Mouse (Mus musculus): ENCODE measurements around the gene Gm20388. TPM values are rescaled to one million over a fixed set of nuclear protein-coding genes. Genes with fewer than 3 reads are reported as not detected.

The Gm20388 gene
- total RNA-seq, 2 experiments from 2014 or later: 5.8 TPM; not detected in 1

DNA sequence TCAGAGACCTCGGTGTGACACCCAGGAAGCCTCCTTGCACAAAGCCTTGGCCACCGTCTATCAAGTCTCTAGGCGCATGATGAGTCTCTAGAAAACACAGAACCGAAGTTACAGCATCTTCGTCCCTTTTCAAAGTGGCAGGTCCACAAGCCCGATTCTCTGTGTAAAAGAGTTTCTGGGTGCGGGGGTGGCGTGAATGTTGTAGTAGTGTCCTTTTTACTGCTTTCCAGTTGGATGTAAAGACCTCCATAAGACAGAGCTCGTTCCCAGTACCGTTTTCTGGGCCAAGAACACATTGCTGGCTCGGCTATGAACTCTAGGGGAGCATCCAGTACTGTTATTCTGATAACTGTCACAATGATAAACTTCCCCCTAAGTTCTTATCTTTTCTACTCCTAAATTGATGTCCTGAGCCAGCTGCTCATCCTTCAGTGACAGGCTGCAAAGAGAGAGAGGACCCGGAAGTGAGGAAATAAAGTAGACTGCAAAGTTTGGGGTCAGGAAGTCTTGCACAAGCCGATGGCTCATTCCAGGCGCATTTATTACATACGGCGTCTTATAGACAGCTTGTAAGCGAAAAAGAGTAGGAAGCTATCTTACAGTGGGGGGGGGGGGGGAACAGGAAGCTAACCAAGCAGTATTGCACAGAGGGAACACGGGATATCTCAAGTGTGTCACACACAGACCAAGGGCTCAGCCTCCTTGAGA lies 1614.6 kb downstream of the Gm20388 start:
- DNase-seq: no peak

DNA sequence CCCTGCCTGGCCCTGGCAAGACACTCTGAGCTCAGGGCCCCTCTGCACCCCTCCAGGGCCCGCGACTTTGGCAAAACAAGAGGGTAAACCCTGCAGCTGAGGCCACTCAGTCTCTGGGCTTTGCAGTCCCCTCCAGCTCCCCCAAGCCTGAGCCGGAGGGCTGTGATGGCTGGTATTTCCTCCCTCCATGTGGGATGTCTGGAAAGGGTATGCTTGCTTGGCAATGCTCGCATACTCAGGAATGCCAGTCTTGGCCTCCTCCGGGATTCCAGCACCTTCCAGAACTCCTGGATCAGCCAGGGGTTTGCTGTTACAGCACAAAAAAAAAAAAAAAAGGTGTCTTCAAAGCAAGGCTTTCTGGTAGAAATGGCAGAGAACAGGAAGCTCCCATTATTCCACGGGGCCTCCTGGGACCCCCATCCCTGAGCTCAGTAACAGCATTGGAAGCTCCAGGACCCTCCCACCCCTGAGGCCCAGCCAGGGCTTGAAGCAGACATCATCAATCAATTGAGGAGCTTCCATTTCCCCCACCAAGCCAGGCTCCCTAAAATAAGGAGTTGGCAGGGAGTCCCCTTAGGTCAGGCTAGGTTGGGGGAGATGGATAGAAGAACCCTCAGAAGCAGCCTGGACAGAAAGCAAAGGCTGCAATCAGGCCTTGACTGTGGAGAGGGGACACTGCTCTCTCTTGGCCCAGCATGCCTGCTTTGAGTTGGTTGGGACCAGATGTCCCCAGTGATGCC lies 1616.3 kb downstream of the Gm20388 start:
- DNase-seq: no peak

GRCm38 (mm10) chr8:121527751-121528150 lies 1617.1 kb downstream of the Gm20388 start:
- no peak for DNase-seq

DNA sequence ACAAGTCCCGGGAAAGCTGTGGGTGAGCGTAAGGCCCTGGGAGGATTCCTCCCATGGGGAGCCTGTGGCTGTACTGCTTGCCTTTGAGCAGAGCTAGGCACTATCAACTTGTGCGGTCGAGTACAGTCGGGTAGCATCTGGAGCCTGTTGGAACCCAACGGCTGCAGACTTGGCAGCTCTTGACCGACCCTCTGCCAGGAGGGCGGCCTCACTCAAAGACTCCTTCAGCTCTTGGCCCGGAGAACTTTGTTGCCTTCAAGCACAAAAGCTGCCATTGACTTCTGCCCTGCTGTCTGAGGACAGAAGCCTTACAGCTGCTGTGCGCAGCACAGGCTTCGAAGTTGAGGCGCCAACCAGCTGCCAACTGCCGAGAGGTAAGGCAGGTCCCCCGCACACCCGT lies 1618.1 kb downstream of the Gm20388 start:
- DNase-seq: peak; percentile 64

- no peak for DNase-seq
Measured at GRCm38 (mm10) chr8:121530639-121531038, 1620.0 kb downstream of the Gm20388 start.

DNA sequence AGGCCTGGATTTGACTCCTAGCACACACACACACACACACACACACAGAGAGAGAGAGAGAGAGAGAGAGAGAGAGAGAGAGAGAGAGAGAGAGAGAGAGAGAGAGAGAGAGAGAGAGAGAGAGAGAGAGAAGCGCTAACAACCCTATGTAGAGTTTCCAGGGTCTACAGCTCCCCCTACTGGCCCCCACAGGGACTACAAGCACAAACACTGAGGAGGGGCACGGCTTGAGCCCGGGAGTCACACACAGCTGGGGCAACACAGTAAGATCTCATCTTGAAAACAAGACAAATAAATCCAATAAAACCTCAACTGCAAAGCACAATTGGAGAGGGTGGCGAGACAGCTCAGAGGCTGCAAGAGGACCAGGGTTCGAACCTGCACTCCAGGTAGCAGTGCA lies 1621.7 kb downstream of the Gm20388 start:
- peak; percentile 65 for DNase-seq

DNA sequence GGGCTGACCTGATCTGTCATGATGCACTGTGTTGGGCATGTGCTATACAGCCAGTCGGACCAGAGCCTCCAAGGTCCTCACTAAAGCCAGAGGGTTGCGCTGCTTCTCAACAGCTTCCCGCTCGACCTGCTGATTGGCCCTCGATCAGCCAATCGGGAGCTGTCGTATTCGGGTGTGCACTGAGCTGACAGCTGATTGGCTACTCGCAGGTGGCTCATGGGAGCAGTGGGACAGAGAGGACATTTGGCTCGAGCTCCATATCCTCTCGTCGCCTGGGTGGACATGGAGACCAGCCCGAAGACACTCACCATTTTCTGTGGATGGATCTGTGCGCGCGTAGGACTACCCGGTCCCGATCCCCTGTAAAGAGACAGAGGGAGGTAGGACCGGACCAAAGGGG lies 1631.2 kb downstream of the Gm20388 start:
- DNase-seq: no peak

GRCm38 (mm10) chr8:121542901-121543300 lies 1632.3 kb downstream of the Gm20388 start:
- DNase-seq: no peak

GRCm38 (mm10) chr8:121544276-121544785 lies 1633.7 kb downstream of the Gm20388 start, which contains the start of gene 1700018B08Rik:
1700018B08Rik (minus strand) TSS chr8:121544320.
- DNase-seq: no peak

DNA sequence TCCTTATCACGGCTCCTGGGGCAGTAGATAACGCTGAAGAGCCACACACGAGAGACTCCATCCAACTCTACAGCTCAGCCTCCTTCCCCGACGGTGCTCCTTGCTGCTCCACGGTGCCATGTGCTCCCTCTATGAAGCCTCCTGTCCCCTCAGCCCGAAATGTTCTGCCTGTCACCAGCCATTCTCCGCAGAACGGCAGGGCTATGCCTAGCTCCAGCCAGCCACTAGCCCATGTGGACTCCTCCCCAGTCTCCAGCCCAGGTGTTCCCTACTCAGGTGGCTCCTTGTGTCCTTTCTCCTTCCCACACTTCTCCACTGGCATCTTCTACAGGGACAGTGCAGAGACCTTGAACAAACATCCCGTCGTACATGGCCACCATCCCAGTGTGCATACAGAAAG lies 1634.3 kb downstream of the Gm20388 start:
- DNase-seq: no peak

DNA sequence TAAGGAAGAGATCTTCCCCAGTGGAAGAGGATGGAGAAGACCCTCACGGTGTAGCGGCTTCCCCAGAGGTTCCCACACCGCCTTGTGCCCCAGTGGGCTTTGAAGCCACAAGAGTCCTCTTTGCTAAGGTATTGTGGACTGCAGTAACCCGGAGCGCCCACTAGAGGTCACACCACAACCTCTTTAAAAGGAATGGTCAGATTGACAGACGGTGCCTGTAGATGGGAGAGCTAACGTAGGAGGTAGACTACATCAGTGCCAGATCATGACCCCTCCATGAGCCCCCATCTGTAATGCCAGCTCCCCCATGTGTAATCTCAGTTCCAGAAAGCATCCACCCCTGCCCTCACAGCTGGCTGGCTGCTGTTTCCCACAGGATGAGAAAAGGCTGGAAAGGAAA lies 1636.5 kb downstream of the Gm20388 start:
- peak; percentile 83 for DNase-seq

GRCm38 (mm10) chr8:121550056-121550455 lies 1639.4 kb downstream of the Gm20388 start:
- DNase-seq: no peak

DNA sequence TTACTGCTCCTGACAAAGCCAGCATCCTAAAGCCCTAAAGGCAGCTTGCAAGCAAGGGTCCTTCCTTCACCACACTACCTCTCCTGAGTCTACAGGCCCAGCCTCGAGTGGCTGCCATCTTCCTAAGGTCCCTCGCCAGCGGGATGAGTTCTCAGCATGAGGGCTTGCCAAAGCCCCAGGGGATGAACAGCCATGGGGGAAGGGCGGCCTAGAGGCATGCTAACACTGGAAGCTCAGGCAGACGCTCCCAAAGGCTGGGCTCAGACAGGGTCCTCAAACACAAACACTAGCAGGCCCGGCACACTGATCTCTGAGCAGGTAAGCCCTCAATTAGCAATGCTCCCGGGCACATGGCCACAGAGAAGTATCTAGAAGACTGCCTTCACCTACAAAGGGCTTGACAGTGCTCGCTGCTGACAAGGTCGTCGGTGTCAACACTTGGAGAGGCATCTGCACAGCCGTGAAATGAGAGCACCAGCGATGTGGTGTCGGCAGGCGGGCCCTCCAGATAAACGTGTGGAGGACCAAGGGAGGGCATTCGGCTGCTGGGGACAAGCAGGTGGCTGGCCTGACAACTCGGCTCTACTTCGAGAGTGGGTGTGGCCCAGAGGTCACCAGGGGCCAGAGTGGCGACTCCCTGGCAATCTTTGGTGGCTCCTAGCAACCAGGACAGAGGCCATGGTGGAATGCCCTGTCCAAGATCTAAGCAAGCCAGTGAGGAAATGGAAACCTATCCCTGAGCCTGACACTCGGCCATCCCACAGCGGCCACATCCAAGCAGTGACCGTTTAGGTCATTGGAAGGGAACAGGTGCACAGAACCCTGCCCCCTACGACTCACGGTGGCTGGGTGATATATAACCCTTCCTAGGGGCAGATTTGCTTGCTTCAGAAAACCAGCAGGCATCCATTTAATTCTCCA lies 1640.7 kb downstream of the Gm20388 start:
- no peak for DNase-seq

GRCm38 (mm10) chr8:121552506-121552905 lies 1641.9 kb downstream of the Gm20388 start:
- no peak for DNase-seq

- DNase-seq: no peak
Measured at GRCm38 (mm10) chr8:121553831-121554475, 1643.3 kb downstream of the Gm20388 start.

DNA sequence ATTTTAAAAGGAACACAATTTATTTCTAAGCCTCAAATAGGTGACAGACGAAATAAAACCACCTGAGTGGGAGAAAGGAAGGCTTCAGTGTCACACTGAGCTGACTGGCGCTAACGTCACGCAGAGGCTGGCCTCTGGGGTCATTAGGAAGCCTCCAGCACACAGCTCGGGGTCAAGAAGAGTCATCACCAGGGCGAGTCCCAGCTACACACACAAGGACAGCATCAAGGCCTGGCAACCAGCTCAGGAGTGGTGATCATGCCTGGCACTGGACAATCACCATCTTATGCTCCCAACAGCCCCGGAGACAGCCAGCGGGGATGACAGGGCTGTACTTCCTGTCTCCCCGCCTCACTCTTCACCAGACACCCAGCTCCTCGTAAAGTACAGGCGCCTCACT lies 1647.1 kb downstream of the Gm20388 start:
- no peak for DNase-seq

DNA sequence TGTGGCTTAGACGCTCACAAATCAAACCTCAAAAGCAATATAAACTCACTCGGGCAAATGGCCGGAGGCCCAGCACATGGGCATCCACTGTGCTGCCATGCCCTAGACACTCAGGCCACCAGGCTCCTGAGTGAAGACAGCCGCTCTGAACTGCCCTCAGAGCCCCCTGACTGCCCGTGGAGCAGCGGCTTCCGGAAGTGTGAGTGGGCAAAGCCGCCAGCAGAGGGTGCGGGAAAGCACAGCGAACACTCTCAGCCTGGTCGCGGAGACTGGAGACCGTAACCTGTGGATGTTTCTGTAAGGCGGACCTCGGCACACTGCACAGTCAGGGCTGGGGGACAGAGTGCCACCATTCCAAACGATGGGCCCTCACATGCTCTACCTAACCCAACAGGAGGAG lies 1647.9 kb downstream of the Gm20388 start:
- no peak for DNase-seq

- no peak for DNase-seq
Measured at GRCm38 (mm10) chr8:121559801-121560200, 1649.2 kb downstream of the Gm20388 start.

DNA sequence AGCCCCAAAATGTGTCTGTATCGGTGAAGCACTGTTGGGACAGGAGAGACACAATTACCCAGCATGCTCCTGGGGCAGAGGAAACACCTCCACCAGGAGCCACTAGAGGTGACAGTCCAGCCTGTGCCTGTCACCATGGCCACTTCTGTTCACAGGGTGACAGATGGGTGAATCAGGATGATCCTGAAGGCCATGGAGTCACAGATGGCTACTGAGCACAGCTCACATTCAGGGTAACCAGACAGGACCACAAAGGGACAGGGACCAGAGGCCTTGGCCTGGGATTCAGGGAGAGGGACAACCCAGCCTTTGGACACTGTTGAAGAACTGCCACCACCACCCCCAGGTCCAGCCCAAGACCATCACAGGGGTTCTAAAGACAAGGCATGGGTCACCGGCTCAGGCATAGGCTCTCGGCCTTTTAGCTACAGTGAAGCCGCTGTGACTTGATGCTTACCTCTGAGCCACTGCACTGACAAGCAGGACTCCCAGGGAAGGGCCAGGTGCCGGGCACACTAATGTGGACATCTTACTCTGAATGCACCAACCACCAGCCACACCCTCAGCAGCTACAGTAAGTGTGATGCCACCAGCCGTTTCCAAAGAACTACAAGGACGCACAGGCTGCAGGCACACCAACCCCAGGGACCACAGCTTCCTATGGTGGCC lies 1649.9 kb downstream of the Gm20388 start:
- DNase-seq: no peak

DNA sequence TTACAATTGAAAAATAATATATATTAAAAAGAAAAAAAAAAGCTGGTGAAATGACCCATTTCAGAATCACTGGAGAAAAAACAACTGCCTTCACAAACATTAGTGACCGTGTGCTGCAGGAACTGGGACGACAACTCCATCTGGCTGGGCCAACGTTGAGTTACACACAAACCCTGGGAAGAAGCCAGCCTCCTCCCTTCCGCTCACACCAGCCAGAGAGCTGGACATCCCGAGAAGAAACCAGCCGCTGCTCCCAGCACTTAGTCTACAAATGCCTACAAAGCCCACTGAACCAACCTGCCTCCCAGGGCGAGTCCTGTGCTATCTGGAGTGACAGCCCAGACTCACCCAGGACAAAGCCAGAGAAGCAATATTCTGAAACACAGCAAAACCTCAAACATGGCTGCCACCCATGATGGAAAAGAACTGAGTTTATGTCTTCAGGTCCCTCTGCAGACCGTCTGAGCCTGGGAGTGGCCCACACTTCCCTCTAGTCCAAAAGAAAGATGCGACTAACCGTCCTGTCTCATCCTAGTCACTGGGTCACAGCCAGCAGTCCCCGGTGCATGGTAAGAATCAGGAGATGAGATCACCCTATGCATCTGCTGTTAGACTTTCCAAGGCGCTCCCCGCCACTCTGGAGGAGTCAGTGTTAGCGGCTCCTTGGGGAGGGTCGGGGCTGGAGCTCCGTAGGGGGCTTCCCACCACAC lies 1651.2 kb downstream of the Gm20388 start:
- peak; percentile 67 for DNase-seq

GRCm38 (mm10) chr8:121562941-121563351 lies 1652.3 kb downstream of the Gm20388 start:
- peak; percentile 75 for DNase-seq

Measured in heart, postnatal 4 days (tissue).